Mouse (Mus musculus) macrophage (primary cell): ENCODE data around the gene Add3. TPM values are rescaled to one million over a fixed set of nuclear protein-coding genes. Genes with fewer than 3 reads are reported as not detected.

Experiments used
- H3K27ac ChIP-seq: fragments of 350-480 bp; formaldehyde crosslinking; 2 replicates; pipeline ENCODE4 v1.9.0; 2021
- H3K36me3 ChIP-seq: fragments of 350-480 bp; formaldehyde crosslinking; 2 replicates; pipeline ENCODE4 v1.9.0; 2021; ENCODE audit errors: inconsistent target
- H3K4me3 ChIP-seq: fragments of 350-480 bp; formaldehyde crosslinking; 2 replicates; pipeline ENCODE4 v1.9.0; 2021; ENCODE audit errors: inconsistent target
- H3K79me2 ChIP-seq: fragments of 350-480 bp; formaldehyde crosslinking; 2 replicates; pipeline ENCODE4 v1.9.0; 2021; ENCODE audit errors: inconsistent target
- WGBS: methylation state at CpG from one replicate; pipeline ENCODE4 v1.1.7; 2026; ENCODE audit warnings: inconsistent platforms; ENCODE audit not compliant: missing documents; 5-methylcytosine and 5-hydroxymethylcytosine counted together
- polyA plus RNA-seq: library from polyadenylated mRNA; stranded (reverse); fragments of 250-400 nt; gene quantifications from 3 replicates; pipeline ENCODE4 v1.2.4, GENCODE M21; 2018; ENCODE audit warnings: inconsistent platforms

The Add3 gene
- polyA plus RNA-seq, 1 experiment from 2014 or later: 7.4 TPM

GRCm38 (mm10) chr19:53142190-53143107 lies 2.2 kb downstream of the Add3 start:
- no peaks in the 10 kb centered on the region for H3K36me3 ChIP-seq
- WGBS: under 1% methylated on average over 81 of the region's 84 CpGs
- peak overlapping the region; percentile 61 for H3K4me3 ChIP-seq
- peaks cover 40% of the 10 kb centered on the region for H3K79me2 ChIP-seq
- H3K27ac ChIP-seq: peak overlapping the region; percentile 83

DNA sequence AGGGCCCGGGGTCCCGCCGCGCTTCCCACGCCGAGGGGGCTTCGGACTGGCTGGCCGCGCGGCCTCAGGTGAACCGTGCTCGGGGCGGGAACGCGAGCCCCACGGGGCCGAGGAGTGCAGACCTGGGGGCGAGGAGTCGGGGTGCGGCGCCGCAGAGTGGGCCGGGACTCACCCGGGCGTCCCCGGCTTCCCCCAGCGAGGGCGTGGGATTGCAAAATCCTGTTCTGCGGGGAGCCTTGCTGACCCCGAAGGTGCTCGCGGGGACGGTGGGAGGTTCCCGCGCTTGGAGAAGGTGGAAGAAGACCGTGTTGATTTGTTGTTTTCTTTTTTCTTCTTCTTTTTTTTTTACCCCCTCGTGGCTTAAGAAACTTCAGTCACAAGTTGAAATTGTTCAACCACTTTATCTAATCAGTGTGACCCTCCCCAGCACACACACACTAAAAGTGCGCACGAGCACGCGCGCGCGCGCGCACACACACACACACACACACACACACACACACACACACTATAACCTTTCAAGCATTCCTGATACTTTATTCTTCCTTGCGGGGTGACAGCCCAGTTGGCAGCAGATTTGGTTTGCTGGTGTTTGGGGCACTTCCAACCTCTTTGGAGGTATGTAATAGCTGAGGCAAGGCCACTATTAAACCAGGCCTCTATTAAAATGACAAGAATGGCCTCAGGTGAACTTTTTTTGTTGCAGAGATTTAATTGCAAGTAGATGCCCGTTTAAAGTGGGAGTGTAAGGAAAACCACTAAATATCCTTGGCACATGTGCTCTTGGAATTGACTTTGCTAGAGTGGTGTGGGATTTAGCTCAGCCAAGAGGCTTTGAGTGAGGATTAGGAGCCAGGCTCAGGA lies 3.1 kb downstream of the Add3 start:
- Histone ChIP-seq H3K79me2 (peaks cover 49% of the 10 kb centered on the region), H3K27ac (no peak overlapping the region), H3K36me3 (no peaks in the 10 kb centered on the region), H3K4me3 (peak overlapping the region; percentile 43)
- 1% methylated on average over 41 of the region's 48 CpGs for WGBS

- Histone ChIP-seq H3K79me2 (peaks cover 65% of the 10 kb centered on the region), H3K4me3 (no peak overlapping the region), H3K36me3 (no peaks in the 10 kb centered on the region), H3K27ac (no peak overlapping the region)
- 37% methylated on average over 2 of the region's 2 CpGs for WGBS
Observed at GRCm38 (mm10) chr19:53145075-53145474, 4.8 kb downstream of the Add3 start.

- Histone ChIP-seq H3K27ac (no peak overlapping the region), H3K4me3 (no peak overlapping the region), H3K36me3 (no peaks in the 10 kb centered on the region), H3K79me2 (peaks cover 73% of the 10 kb centered on the region)
- WGBS: 93% methylated on average over 3 of the region's 3 CpGs
Observed at GRCm38 (mm10) chr19:53149381-53149780, 9.1 kb downstream of the Add3 start.

- Histone ChIP-seq H3K36me3 (no peaks in the 10 kb centered on the region), H3K27ac (no peak overlapping the region), H3K79me2 (peaks cover 45% of the 10 kb centered on the region), H3K4me3 (no peak overlapping the region)
- WGBS: 84% methylated on average over 4 of the region's 4 CpGs
Observed at GRCm38 (mm10) chr19:53152451-53152850, 12.2 kb downstream of the Add3 start.

DNA sequence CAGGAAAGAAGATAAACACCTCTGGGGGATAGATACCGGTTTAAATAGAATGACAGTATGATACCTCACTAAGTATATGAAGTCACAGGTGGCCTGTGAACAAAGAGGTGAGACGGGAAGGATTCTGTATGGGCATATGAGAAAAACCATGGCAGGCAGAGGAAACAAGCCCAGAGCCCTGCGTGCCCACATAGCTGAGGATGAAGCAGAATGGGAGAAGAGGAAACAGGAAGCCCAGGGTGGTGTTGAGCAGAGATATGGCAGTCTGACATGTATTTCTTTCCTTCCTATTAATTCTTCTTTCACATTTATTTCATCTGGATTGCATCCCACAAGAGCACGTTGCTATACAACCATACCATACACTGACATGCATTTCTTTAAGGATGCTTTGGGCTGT lies 12.9 kb downstream of the Add3 start:
- H3K4me3 ChIP-seq: no peak overlapping the region

GRCm38 (mm10) chr19:53154156-53154555 lies 13.9 kb downstream of the Add3 start:
- WGBS: 87% methylated on average over 3 of the region's 3 CpGs
- H3K4me3 ChIP-seq: no peak overlapping the region
- peaks cover 29% of the 10 kb centered on the region; the same call in 1 of the 2 replicates for H3K79me2 ChIP-seq
- H3K27ac ChIP-seq: no peak overlapping the region
- H3K36me3 ChIP-seq: no peaks in the 10 kb centered on the region

More for the DNA sequence above, 12.9 kb downstream of the Add3 start:
- Histone ChIP-seq H3K36me3 (no peaks in the 10 kb centered on the region), H3K79me2 (peaks cover 39% of the 10 kb centered on the region), H3K27ac (no peak overlapping the region)
- 32% methylated on average over 4 of the region's 4 CpGs for WGBS

GRCm38 (mm10) chr19:53156361-53156760 lies 16.1 kb downstream of the Add3 start:
- Histone ChIP-seq H3K36me3 (no peaks in the 10 kb centered on the region), H3K4me3 (no peak overlapping the region), H3K79me2 (peaks cover 7% of the 10 kb centered on the region; the same call in 1 of the 2 replicates), H3K27ac (no peak overlapping the region)
- 97% methylated on average over 3 of the region's 3 CpGs for WGBS

- H3K27ac ChIP-seq: no peak overlapping the region
- no peak overlapping the region for H3K4me3 ChIP-seq
- no peaks in the 10 kb centered on the region; the same call in 1 of the 2 replicates for H3K79me2 ChIP-seq
- no peaks in the 10 kb centered on the region for H3K36me3 ChIP-seq
- 19% methylated on average over 5 of the region's 5 CpGs for WGBS
Observed at GRCm38 (mm10) chr19:53157176-53157575, 16.9 kb downstream of the Add3 start.

DNA sequence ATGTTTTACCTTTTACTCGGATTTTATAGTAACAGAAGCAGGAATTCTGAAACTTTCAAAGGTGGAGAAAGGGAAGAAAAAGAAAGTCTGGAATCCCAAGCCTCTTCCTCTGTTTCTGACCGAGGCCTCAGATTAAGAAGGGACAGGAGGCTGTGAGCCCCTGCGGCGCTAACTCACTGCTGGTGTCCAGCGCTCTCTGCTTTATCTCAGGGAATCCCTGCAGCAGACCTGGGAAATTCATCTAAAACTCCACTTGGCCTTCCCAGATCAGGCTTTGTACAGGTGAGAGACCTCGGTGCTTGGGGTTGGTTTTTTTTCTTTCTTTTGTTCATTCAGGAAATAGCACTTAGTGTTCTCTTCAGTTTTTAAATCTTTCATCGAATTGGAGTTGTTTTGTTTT lies 19.1 kb downstream of the Add3 start:
- no peak overlapping the region for H3K27ac ChIP-seq
- 93% methylated on average over 7 of the region's 7 CpGs for WGBS
- H3K4me3 ChIP-seq: no peak overlapping the region
- H3K79me2 ChIP-seq: no peaks in the 10 kb centered on the region; the same call in 1 of the 2 replicates
- no peaks in the 10 kb centered on the region for H3K36me3 ChIP-seq

DNA sequence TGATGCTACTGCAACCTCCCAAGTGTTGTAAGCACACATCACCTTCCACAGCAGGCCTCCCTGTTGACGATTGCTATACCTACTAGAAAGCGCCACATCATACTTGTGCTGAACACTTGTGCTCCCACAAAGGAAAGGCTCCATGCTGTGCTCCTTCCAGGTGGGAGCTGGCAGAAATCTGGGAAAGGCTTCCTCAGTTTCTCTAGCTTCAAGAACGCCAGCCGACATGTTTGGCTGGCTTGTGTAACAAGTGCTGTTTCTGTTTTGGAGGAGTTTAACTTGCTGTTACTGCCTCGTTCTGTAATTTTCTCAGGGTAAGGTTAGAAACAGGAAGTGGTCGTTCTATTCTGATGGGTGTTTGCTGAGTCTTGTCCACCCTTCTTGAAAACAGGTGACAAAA lies 22.7 kb downstream of the Add3 start:
- no peak overlapping the region for H3K27ac ChIP-seq

DNA sequence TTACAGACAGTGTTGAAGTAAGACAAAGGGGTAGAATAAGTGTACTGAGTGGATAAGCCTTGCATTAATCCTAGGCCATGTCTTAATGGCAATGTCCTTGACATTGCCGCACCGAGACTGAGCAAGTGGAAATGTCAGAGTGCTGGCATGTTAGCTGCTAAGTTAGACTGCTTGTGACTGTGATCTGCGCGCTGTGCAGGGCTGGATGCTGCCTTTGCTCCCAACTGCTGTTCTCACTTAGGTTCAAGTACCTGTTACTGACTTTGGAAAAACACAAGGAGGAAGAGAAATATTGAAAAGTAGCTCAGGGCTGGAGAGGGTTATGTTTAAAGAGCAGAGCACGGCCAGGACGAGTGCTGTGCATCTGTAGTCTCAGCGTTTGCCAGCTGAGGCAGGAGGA lies 24.4 kb downstream of the Add3 start:
- H3K79me2 ChIP-seq: peaks cover 6% of the 10 kb centered on the region; the same call in 1 of the 2 replicates
- H3K4me3 ChIP-seq: no peak overlapping the region
- WGBS: 91% methylated on average over 7 of the region's 7 CpGs
- no peak overlapping the region for H3K27ac ChIP-seq
- H3K36me3 ChIP-seq: no peaks in the 10 kb centered on the region

More for the DNA sequence above, 22.7 kb downstream of the Add3 start:
- Histone ChIP-seq H3K36me3 (no peaks in the 10 kb centered on the region), H3K4me3 (no peak overlapping the region), H3K79me2 (peaks cover 6% of the 10 kb centered on the region; the same call in 1 of the 2 replicates)
- 34% methylated on average over 6 of the region's 6 CpGs for WGBS

DNA sequence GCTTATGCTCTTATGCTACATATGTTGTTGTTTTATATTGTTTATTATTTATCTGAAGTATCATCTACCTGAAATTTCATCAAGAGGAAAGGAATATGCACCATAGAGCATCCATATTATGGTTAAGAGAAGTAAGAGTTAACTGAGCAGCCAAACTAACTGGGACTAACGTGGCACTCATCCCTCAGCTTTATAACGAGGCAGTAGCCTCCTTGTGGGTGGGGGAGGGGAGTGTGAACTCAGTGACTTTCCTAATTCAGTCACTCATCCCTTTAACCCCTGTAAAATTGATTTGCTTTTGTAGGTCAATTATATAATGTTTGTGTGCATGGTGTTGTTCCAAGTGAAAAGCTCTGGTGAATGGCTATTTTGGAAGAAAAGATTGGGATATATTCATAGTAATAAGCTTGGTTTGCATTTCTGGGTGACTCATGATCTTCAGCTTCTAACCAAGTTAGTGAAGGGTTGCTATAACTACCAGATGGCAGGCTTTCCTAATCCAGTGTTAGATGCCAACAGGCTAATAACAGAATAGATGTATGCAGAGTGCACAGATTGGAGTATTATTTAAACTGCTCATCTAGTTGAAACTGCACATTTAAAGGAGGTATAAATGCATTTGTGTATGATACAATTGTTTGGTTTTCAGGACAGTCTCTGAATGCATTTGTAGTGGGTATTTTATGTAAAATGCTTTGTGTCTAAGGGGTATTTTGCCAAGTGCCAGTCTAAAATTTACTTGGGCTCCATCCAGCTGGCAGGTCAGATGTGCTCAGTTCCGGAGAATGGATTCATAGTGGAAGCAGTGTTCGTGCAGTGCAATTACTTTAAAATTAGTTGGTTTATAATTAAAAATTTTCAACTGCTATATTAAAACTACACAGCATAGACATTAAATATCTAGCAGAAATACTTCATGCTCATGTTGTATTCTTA lies 25.3 kb downstream of the Add3 start:
- H3K4me3 ChIP-seq: no peak overlapping the region
- H3K36me3 ChIP-seq: no peaks in the 10 kb centered on the region
- H3K79me2 ChIP-seq: peaks cover 6% of the 10 kb centered on the region; the same call in 1 of the 2 replicates
- H3K27ac ChIP-seq: no peak overlapping the region
- whole genome bisulfite sequencing: 83% methylated on average over 4 of the region's 4 CpGs

GRCm38 (mm10) chr19:53166367-53166766 lies 26.1 kb downstream of the Add3 start:
- Histone ChIP-seq H3K36me3 (no peaks in the 10 kb centered on the region), H3K79me2 (peaks cover 6% of the 10 kb centered on the region; the same call in 1 of the 2 replicates), H3K27ac (no peak overlapping the region), H3K4me3 (no peak overlapping the region)
- 98% methylated on average over 10 of the region's 10 CpGs for WGBS
